ENCODE assay signal across 13 mouse cellular contexts in genomic region chr8:10395146-10395545, GRCm38 (mm10).
"Had no signal": no experiment of that assay in that cellular context is flagged by ENCODE, and none has a peak within 500 bp of the region (broad histone marks: within the 10 kb centered on the region; RNA-seq: fewer than 3 reads in every experiment).

No protein-coding gene starts in this region.

- H3K27me3 ChIP-seq: neural tube, embryonic 15.5 days had no signal

- H3K4me3 ChIP-seq: limb, embryonic 13.5 days; neural tube, embryonic 15.5 days had no signal

- H3K4me1 ChIP-seq: limb, embryonic 13.5 days had no signal

- DNase-seq: kidney, adult 11 months; kidney, adult 9 months; kidney, postnatal 36 days; layer of hippocampus, adult 9-11 months; left cerebral cortex, postnatal 4 days; right cerebral cortex, postnatal 4 days; spleen, adult 18-20 months; thymus, adult 2 months; thymus, postnatal 36 days had no signal

- H3K27ac ChIP-seq: kidney, postnatal 0 days; limb, embryonic 13.5 days; liver, embryonic 14.5 days; neural tube, embryonic 15.5 days had no signal

- H3K9me3 ChIP-seq: limb, embryonic 13.5 days; neural tube, embryonic 15.5 days had no signal

- H3K4me2 ChIP-seq: limb, embryonic 13.5 days; neural tube, embryonic 15.5 days had no signal

- H3K9ac ChIP-seq: limb, embryonic 13.5 days; liver, embryonic 14.5 days; neural tube, embryonic 15.5 days had no signal

- H3K36me3 ChIP-seq: limb, embryonic 13.5 days had no signal
